Mouse (Mus musculus) stomach, postnatal 0 days (tissue): Measurements from ENCODE around the gene Rnaset2a.
"Not testable (repeated sequence)": the region's sequence is repeated elsewhere in the genome, so short reads cannot be mapped to it uniquely, and the experiment has no call there.

Experiments used
- CTCF ChIP-seq: IDR thresholded peaks from 2 replicates; pipeline ENCODE4 v1.5.1; 2016; ENCODE audit warnings: antibody characterized with exemption, low read depth, mild to moderate bottlenecking, moderate library complexity
- EP300 ChIP-seq: optimal IDR thresholded peaks from 2 replicates; pipeline ENCODE3; 2016; ENCODE audit warnings: antibody characterized with exemption

- TF ChIP-seq CTCF, EP300: not testable (repeated sequence)
Measured at GRCm38 (mm10) chr17:8140210-8140609, 7.7 kb downstream of the Rnaset2a start.
